Mouse (Mus musculus): ENCODE measurements around the gene Nmd3.

DNA sequence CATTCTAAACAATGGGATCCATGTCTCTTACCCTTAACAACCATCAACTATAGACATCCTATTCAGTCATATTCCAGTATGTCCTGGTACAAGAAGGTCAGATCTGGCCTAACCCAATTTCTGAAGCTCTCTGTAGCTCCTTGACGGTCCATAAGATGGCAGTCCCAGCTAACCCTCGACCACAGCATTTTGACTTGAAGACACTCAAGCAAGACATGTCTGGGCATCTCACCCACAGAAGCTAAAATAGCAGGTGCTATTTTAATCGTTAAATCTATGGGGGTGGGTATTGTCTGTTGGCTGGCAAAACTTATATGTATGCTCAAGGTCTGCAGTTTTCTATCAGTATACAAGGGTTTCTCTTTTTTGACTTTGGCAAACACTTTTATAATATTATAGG, 33.4 kb downstream of the Nmd3 start:
- TF ChIP-seq CTCF (IDR thresholded peaks at IDR 0.05; ENCODE audit: insufficient read depth, low read depth, low read length) (no peak), POLR2A (IDR thresholded peaks at IDR 0.05; ENCODE audit: insufficient read depth, low read depth, low read length) (no peak)
